Mouse (Mus musculus) liver, adult 2 months (tissue): Measurements from ENCODE around the gene Hmox2. TPM values are rescaled to one million over a fixed set of nuclear protein-coding genes. Genes with fewer than 3 reads are reported as not detected.

ENCODE experiments used
- DNase-seq: peaks from one replicate; pipeline ENCODE4 v3.0.0-alpha.2; 2011; ENCODE audit warnings: low read depth, low spot score; ENCODE audit errors: extremely low read depth
- H3K27ac ChIP-seq: fragments of 200-500 bp; replicated peaks from 2 replicates; pipeline ENCODE4 v1.5.1; 2012; ENCODE audit warnings: low read depth, mild to moderate bottlenecking, control low read depth, inconsistent platforms, low read length; ENCODE audit not compliant: insufficient read depth
- H3K27me3 ChIP-seq: fragments of 200-500 bp; 2 replicates; pipeline ENCODE4 v1.6.1; 2012; ENCODE audit warnings: mild to moderate bottlenecking, moderate library complexity, low read length, inconsistent platforms; ENCODE audit not compliant: control insufficient read depth, insufficient read depth
- H3K36me3 ChIP-seq: fragments of 200-500 bp; 2 replicates; pipeline ENCODE4 v1.6.1; 2012; ENCODE audit warnings: low read length, inconsistent platforms; ENCODE audit not compliant: control insufficient read depth, insufficient read depth
- H3K4me1 ChIP-seq: fragments of 200-500 bp; 2 replicates; pipeline ENCODE4 v1.6.1; 2011; ENCODE audit warnings: low read length; ENCODE audit not compliant: control insufficient read depth, insufficient read depth
- H3K4me3 ChIP-seq: fragments of 200-500 bp; 2 replicates; pipeline ENCODE4 v1.5.1; 2011; ENCODE audit warnings: low read depth, mild to moderate bottlenecking, control low read depth, low read length, moderate library complexity; ENCODE audit not compliant: insufficient read depth
- H3K79me2 ChIP-seq: fragments of 200-500 bp; 2 replicates; pipeline ENCODE4 v1.6.1; 2012; ENCODE audit warnings: inconsistent platforms, mild to moderate bottlenecking, low read length, moderate library complexity; ENCODE audit not compliant: control insufficient read depth, insufficient read depth
- H3K9ac ChIP-seq: fragments of 200-500 bp; 2 replicates; pipeline ENCODE4 v1.6.1; 2012; ENCODE audit warnings: low read depth, mild to moderate bottlenecking, control low read depth, inconsistent platforms, low read length
- CTCF ChIP-seq: fragments of 200-500 bp; IDR thresholded peaks from 2 replicates; pipeline ENCODE4 v1.5.1; 2011; ENCODE audit warnings: low read depth, low read length, control low read depth
- POLR2A ChIP-seq: fragments of 200-500 bp; IDR thresholded peaks from 2 replicates; pipeline ENCODE4 v1.6.1; 2011; ENCODE audit warnings: low read length, control low read depth; ENCODE audit not compliant: insufficient read depth; ENCODE audit errors: extremely low read depth
- whole genome bisulfite sequencing: fragments of 180-500 bp; shearing (Covaris S2); methylation state at CpG from one replicate; pipeline ENCODE4 v1.1.7; 2018; 5-methylcytosine and 5-hydroxymethylcytosine counted together
- polyA plus RNA-seq: library from polyadenylated mRNA; depleted of rRNA; stranded (reverse); fragments of >200 nt; gene quantifications from 2 replicates; pipeline ENCODE4 v1.2.3, GENCODE M21; 2012
- total RNA-seq: library from RNA; depleted of rRNA; stranded (reverse); fragments of >200 nt; gene quantifications from 2 replicates; pipeline ENCODE4 v1.2.3, GENCODE M21; 2014

The Hmox2 gene
- total and polyA plus RNA-seq, 2 experiments: 28.3 to 52.9 TPM

DNA sequence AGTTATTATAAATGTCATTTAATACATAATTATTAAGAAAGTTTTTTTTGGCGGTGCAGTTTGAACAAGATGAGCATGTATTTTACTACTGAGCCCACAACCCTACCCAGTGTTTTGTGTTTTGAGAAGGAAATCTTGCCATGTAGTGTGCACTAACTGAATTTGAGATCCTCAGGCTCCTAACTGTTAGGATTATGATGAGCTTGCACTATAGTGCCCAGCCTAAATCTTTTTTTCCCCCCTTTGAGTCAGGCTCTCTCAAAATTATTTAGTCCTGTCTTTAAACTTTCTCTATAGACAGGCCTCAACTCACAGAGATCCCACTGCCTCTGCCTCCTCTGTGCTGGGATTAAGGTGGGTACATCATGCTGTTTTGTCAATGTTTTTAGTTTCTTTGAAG lies 1.4 kb downstream of the Hmox2 start:
- H3K9ac ChIP-seq: no peak overlapping the region
- H3K27me3 ChIP-seq: no peaks in the 10 kb centered on the region
- H3K4me1 ChIP-seq: peaks cover 12% of the 10 kb centered on the region
- DNase-seq: no peak
- TF ChIP-seq POLR2A: no peak
- TF ChIP-seq CTCF: no peak
- H3K36me3 ChIP-seq: no peaks in the 10 kb centered on the region; the same call in 1 of the 2 replicates
- peak overlapping the region; percentile 13; the same call in 1 of the 2 replicates for H3K4me3 ChIP-seq
- H3K27ac ChIP-seq: peak overlapping the region; percentile 34; the same call in 1 of the 2 replicates
- H3K79me2 ChIP-seq: peaks cover 30% of the 10 kb centered on the region; the same call in 1 of the 2 replicates
- WGBS: 92% methylated on average over 1 of the region's 1 CpGs

DNA sequence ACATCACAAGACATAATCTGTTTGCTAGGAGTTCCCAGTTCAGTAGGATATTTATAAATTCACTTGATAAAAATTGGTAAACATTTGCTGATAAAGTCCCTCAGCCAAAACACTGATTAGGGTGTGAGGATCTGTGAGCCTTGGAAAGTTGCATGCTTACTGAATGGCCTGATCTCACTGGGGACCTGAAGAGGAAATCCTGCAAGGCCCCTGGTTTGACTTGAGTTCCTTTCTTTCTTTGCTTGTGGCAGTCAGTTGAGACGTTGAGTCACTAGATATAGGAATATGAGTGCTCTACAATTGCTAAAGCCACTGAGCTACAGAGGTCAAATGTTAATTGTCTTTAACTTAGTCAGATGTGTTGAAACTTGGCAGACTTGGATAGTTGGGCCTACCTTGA lies 1.8 kb downstream of the Hmox2 start:
- no peaks in the 10 kb centered on the region; the same call in 1 of the 2 replicates for H3K36me3 ChIP-seq
- no peak overlapping the region for H3K27ac ChIP-seq
- no peak overlapping the region for H3K9ac ChIP-seq
- H3K4me1 ChIP-seq: peaks cover 12% of the 10 kb centered on the region
- no peaks in the 10 kb centered on the region for H3K27me3 ChIP-seq
- peaks cover 30% of the 10 kb centered on the region; the same call in 1 of the 2 replicates for H3K79me2 ChIP-seq
- DNase-seq: peak; percentile 56
- TF ChIP-seq POLR2A (no peak), CTCF (no peak)
- H3K4me3 ChIP-seq: no peak overlapping the region
- 18% methylated on average over 1 of the region's 1 CpGs for WGBS

DNA sequence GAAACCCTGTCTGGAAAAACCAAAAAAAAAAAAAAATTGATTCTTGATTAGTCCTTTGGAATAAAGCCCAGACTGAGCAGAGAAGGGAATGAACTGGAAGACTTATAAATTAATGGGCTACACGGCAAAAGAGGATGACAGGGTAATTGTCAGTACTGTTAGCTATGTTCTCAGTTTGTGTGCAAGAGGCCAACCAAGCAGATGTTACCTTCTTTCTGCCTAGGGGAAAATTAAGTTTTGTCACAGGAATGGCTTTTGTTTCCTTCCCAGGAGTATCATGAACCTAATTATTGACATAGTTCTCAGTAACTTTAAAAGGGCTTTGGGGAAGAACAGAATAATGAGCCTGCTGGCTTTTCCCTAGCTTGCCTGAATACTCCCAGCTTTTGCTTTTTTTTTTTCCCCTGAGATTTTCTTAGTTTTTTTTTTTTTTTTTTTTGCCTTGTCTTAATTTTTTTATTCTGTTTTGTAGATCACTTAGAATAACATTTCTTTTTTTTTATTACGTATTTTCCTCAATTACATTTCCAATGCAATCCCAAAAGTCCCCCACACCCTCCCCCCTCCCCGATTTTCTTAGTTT lies 4.7 kb downstream of the Hmox2 start:
- Histone ChIP-seq H3K36me3 (peaks cover 3% of the 10 kb centered on the region; the same call in 1 of the 2 replicates), H3K27ac (no peak overlapping the region; the same call in 1 of the 2 replicates), H3K4me3 (no peak overlapping the region), H3K79me2 (peaks cover 40% of the 10 kb centered on the region), H3K9ac (no peak overlapping the region), H3K27me3 (no peaks in the 10 kb centered on the region), H3K4me1 (peaks cover 12% of the 10 kb centered on the region)
- DNase-seq: peak; percentile 66
- WGBS: 58% methylated on average over 3 of the region's 3 CpGs
- no peak for TF ChIP-seq POLR2A
- TF ChIP-seq CTCF: no peak

DNA sequence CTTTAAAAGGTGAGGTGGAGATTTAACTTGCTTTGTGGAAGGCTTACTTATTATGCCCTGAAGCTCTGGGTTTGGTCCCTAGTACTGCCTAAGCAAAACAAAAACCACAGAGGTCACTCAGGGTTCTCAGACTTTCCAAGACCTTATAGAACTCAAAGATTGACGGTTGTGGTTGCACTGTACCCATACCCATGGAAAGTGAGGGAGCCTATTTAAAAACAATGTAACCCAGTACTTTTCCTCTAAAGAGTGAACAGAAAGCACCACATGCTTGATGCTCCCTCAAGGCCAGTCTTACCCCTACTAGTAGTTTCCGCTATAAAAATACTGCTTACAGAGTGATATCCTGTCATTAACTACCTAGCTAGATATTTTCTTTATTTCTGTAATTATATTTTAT lies 10.1 kb downstream of the Hmox2 start:
- no peaks in the 10 kb centered on the region for H3K27me3 ChIP-seq
- WGBS: 84% methylated on average over 2 of the region's 2 CpGs
- H3K79me2 ChIP-seq: peaks cover 35% of the 10 kb centered on the region
- no peak for TF ChIP-seq CTCF
- TF ChIP-seq POLR2A: no peak
- no peak overlapping the region for H3K9ac ChIP-seq
- no peak for DNase-seq
- peaks cover 6% of the 10 kb centered on the region; the same call in 1 of the 2 replicates for H3K4me1 ChIP-seq
- H3K4me3 ChIP-seq: no peak overlapping the region
- H3K36me3 ChIP-seq: peaks cover 3% of the 10 kb centered on the region; the same call in 1 of the 2 replicates
- no peak overlapping the region for H3K27ac ChIP-seq

DNA sequence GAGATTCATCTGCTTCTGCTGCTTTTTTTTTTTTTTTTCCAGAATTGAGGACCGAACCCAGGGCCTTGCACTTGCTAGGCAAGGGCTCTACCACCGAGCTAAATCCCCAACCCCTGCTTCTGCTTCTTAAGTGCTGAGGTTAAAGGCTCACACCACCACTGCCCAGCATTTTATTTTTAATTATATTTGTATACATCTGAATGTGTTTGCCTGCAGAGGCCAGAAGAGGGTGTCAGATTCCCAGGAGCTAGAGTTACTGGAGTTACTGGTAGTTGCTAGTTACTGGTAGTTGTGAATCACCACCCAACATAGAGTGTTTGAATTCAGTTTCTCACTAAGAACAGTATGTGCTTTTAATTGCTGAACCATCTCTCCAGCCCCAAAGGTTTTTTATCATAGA lies 13.8 kb downstream of the Hmox2 start:
- no peak for DNase-seq
- peaks cover 8% of the 10 kb centered on the region; the same call in 1 of the 2 replicates for H3K4me1 ChIP-seq
- TF ChIP-seq POLR2A: no peak
- no peak for TF ChIP-seq CTCF
- H3K9ac ChIP-seq: no peak overlapping the region
- no peak overlapping the region for H3K27ac ChIP-seq
- peaks cover 3% of the 10 kb centered on the region; the same call in 1 of the 2 replicates for H3K36me3 ChIP-seq
- no peak overlapping the region for H3K4me3 ChIP-seq
- 94% methylated on average over 2 of the region's 2 CpGs for WGBS
- no peaks in the 10 kb centered on the region for H3K27me3 ChIP-seq
- H3K79me2 ChIP-seq: peaks cover 35% of the 10 kb centered on the region

DNA sequence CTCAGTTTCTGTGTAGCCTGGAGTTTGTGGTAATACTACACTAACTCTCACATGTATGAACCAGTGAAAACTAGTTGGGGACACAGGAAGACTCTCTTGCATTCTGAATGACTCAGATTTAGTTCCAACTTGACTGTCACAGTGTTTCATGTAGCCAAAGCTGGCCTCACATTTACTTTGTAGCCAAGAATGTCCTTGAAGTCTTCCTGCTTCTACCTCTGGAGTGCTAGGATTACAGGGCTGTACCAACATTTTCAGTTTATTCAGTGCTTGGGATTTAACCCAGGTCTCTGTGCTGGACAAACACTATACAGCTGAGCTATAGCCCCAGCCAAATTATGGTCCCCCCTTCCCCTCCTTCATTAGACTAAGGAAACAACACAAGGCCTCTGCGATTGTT lies 16.0 kb downstream of the Hmox2 start:
- Histone ChIP-seq H3K4me3 (no peak overlapping the region), H3K27ac (no peak overlapping the region), H3K4me1 (peaks cover 8% of the 10 kb centered on the region; the same call in 1 of the 2 replicates), H3K36me3 (no peaks in the 10 kb centered on the region; the same call in 1 of the 2 replicates), H3K9ac (no peak overlapping the region), H3K27me3 (no peaks in the 10 kb centered on the region), H3K79me2 (peaks cover 24% of the 10 kb centered on the region; the same call in 1 of the 2 replicates)
- no peak for TF ChIP-seq POLR2A
- no peak for TF ChIP-seq CTCF
- WGBS: 97% methylated on average over 1 of the region's 1 CpGs
- no peak for DNase-seq
